Mouse (Mus musculus) lung, postnatal 14 days (tissue): Measurements from ENCODE around the gene Cntnap5c.

Experiments used
- DNase-seq: peaks from one replicate; pipeline ENCODE4 v3.0.0; 2021

Cntnap5c gene

DNA sequence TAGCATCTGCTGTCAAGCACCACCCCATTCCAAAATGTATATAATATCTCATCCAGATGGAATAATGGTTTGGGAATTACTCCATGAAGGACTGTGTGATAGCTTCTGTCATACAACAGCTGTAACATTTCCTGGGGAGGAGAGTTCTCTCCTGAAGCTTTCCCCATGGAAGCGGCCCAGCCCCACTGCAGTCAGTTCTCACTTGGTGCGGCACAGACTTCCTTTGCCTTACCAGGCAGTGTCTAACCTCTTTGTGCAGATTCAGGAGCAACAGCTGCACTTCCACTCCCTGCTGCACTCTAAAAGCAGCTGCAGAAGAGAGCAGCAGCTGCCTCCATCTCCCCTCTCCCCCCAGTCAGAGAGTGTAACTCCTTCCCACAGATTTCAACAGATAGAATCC lies 271.8 kb downstream of the Cntnap5c start:
- DNase-seq: no peak

DNA sequence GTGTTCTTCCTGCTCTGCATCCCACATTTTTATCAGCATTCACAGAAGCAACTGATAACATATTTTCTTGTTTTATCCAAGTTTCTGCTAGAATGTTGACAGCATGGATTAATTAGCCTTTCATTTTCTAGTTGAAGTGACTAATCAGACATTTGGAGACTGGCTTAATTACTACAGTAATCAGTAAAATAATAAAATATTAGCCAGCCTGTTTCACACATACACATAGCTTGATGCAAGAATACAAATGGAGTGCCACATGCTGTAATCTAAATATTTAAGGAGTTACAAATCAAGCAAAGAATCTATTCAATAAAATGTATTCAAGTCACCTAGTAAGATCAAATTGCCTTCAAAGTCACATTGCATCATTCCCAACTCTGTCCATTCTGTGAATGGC lies 275.8 kb downstream of the Cntnap5c start:
- DNase-seq: no peak

DNA sequence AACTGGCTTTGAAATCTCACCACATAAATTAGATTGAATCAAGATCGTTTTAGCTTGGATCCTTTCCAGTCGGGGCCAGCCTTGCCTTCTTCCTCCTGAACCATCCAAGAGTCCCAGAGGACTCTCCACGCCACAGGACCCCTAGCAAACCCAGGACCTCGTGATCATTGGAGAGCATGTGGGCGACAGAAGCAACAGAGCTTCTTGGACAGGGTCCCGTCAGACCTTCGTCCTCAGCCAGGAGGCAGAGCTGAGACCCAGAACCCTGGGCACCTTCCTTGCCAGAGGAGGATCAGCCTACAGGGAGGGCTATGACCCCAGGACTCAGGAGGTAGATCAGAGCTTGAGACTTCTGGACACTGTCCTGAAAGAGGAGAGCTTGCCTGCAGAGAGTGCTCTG lies 300.5 kb downstream of the Cntnap5c start:
- no peak for DNase-seq

DNA sequence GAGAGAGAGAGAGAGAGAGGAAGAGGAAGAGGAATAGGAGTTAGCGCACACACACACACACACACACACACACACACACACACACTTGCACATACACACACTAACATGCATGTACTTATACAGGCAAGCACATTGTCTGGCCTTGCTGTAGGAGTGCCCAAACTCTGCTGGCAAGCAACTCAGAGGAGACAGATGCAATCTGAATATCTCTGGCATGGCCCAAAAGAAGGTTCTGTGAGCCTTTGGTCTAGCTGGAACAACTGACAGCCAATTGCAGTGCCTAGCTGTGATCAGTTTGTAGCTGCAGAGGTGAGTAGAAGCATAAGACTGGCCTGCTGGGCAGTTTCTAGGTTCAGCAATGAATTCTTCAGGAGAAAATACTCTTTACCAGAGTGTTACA lies 313.3 kb downstream of the Cntnap5c start:
- DNase-seq: no peak

DNA sequence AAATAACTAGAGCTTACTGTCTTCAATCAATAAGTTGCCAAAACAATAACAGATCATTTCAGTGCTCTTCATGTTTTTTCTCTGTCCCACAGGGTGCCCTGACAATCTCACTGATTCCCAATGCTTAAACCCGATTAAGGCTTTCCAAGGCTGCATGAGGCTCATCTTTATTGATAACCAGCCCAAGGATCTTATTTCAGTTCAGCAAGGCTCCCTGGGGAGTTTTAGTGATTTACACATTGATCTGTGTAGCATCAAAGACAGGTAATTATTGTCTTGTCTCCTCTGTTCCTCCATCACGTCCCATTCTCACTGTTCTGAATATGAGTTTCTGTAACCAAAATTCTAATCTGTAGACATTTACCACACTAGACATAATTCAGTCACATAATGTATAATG lies 335.1 kb downstream of the Cntnap5c start:
- no peak for DNase-seq

DNA sequence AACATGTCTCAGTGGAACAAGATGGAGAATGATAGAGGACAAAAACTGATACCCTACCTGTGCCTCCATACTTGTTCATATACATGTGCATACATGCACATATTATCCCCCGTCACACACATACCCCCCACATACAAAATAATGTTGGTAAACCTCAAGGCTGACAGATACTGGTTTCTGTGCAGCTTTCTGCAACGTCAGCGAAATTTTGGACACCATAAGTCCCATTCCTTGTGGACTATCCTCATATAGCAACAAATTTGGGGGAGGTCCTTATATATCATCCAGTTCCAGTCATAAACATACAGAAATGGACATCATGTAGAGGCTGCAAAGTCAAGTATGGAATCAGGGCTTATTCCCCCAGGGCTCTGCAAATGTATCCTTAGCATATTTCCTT lies 338.5 kb downstream of the Cntnap5c start:
- no peak for DNase-seq

- DNase-seq: no peak
These were observed 339.0 kb downstream of the Cntnap5c start for GRCm38 (mm10) chr17:58108335-58108734.

DNA sequence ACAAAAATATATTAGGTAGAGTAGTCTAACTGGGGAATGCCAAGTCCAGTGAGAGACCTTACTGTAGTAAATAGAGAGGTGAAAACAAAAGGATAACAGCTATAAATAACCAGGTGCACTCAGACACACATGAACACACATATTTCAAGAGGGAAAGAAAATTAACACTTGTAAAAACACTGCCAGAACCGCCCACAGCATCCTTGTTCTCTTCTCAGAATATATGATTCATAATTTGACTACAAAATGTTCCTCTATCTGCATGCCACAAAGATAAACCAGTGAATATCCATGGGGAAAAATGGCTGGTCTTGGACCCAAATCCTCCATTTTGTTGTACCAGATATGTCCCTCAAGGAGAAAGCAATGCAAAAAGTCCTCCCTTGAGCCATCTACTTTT lies 417.8 kb downstream of the Cntnap5c start:
- no peak for DNase-seq

GRCm38 (mm10) chr17:58201148-58201547 lies 431.8 kb downstream of the Cntnap5c start:
- DNase-seq: no peak

DNA sequence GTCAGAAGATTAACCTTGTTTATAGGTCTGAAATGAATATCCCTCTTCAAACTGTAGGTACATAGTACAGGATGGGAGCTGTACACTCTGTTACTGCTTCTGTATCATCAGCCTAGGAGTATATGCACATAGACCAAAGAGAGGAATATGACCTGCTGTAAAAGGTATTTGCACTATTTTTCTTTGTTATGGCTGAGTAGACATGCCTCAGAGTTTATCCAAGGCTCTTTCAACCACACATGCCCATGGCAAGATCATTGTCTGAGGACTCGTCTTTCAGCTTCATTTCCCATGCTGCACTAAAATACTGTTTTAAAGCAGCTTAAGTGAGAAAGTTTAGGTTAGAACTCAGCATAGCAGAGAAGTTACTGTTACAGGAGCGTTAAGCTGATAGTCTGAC lies 498.7 kb downstream of the Cntnap5c start:
- no peak for DNase-seq

DNA sequence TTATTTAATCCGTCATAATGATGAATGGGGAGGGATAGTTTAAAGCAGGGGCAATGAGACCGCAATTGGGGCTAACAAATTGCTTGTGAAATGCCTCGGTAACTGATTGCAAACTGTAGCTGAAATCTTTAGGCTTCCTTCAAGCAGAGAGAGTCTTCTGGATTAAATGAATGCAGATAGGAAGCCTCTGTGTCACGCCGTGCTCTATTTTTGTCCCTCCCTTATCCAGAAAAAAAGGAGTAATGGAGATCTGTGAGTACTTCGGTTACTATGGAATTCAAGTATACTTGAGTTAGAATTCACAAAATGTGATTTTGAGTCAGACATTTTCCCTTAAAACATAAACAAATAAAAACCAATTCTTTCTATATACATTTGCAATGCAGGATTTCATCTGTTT lies 581.9 kb downstream of the Cntnap5c start:
- DNase-seq: no peak

DNA sequence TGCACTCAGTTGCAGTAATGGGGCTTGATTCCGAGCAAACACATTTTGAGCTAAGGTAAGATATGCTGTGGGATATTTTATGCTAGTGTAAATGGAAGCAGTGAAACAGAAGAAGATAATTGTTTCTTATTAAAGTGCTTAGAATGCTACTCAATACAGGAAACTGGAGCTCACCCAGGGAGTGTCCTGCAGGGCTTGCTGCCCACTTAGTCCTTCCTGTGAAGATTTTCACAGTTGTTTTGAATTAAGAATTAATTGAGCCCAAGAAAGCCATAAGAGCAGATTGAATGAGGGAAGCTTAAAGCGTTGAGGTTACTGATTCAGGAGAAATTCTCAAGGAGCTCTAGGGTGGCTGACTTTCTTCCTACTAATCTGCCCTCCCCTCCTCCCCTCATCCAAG lies 586.9 kb downstream of the Cntnap5c start:
- no peak for DNase-seq

GRCm38 (mm10) chr17:58363582-58364267 lies 594.4 kb downstream of the Cntnap5c start:
- DNase-seq: no peak

DNA sequence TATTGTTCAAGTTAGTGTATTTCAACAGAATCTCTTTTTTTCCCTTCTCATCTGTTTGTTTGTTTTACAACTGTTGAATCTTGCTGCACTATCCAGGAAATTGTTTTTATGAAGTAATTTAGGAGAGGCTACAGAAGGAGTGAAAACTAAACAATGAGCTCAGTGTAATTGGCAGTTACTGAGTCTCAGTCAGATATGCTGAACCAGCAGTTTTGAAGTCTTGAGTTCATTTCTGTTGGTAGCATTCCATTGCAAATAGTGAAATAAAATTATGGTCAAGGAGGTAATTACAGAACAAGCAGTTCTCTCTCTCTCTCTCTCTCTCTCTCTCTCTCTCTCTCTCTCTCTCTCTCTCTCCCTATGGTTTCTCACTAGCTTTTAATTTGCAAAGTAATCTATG lies 600.7 kb downstream of the Cntnap5c start:
- DNase-seq: no peak

GRCm38 (mm10) chr17:58407769-58408168 lies 638.4 kb downstream of the Cntnap5c start:
- no peak for DNase-seq

GRCm38 (mm10) chr17:58408756-58409155 lies 639.4 kb downstream of the Cntnap5c start:
- DNase-seq: no peak

DNA sequence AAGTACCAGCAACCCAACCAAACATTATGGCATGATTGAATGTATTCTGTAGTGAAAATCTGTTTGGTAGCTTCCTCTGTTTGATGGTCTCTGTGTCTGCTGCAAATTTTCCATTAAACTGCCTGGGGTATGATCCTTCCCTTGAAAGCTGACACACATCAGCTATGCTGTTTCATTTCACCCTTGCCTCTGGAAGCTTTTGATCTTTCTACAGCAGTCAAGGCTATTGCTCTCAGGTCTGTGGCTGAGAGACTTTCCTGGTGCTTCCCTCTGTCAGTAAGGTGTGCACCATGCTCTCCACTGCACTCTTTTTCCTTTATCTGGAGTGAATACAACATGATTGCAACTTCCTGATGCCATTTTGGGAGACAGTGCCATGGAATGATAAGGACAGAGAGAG lies 668.1 kb downstream of the Cntnap5c start:
- DNase-seq: no peak
